Mouse (Mus musculus): ENCODE results near the gene Snph.

The Snph gene

GRCm38 (mm10) chr2:151542323-151543062 lies 89.9 kb downstream of the Snph start, which contains the start of gene Fkbp1a:
Gene Fkbp1a (plus strand): TSS chr2:151542483.
- peak; percentile 94 to 97 for DNase-seq (ENCODE audit: low spot score in 2 of 2)
